Mouse (Mus musculus): Measurements from ENCODE around the gene Zfp146. TPM values are rescaled to one million over a fixed set of nuclear protein-coding genes. Genes with fewer than 3 reads are reported as not detected.
"Not testable (repeated sequence)": the region's sequence is repeated elsewhere in the genome, so short reads cannot be mapped to it uniquely, and the experiment has no call there.

Gene Zfp146
- 10 to 100 TPM; 23.5 to 27.0 TPM for total RNA-seq (2021)
- long read RNA-seq, experiment 1, result 0 reads
- long read RNA-seq, experiment 2, partial matches to known transcripts, result 0 of 1 reads
- long read RNA-seq, experiment 2, other reads (novel, unspliced or antisense), result 1 of 1 reads

GRCm38 (mm10) chr7:30169583-30170282, at the start of gene Zfp146:
Gene Zfp146 (minus strand): TSS chr7:30169750.
- intact Hi-C loops (cut with DNase I; ENCODE audit: low total_unique reads), result loop anchor here (10.0 kb wide), 1 partner anchor 75 kb away; the partner anchor contains the start of genes Gm26920, Zfp260 and Zfp566
- peak; percentile 91 for DNase-seq

- intact Hi-C loops (cut with DNase I; ENCODE audit: low total_unique reads), result no loop called here
- DNase-seq, result no peak
These were observed 47.7 kb upstream of the Zfp146 start for GRCm38 (mm10) chr7:30217277-30217676.

GRCm38 (mm10) chr7:30216723-30217151, 47.2 kb upstream of the Zfp146 start:
- DNase-seq, result peak; percentile 79
- intact Hi-C loops (cut with DNase I; ENCODE audit: low total_unique reads), result no loop called here

- no peak for DNase-seq
These were observed 46.3 kb upstream of the Zfp146 start for GRCm38 (mm10) chr7:30215875-30216274.

GRCm38 (mm10) chr7:30213881-30214280, 44.3 kb upstream of the Zfp146 start:
- intact Hi-C loops (cut with DNase I; ENCODE audit: low total_unique reads), result loop anchor here (5.0 kb wide), 1 partner anchor 37 kb away; no protein-coding TSS in a partner anchor
- DNase-seq, result no peak

More at GRCm38 (mm10) chr7:30215875-30216274, 46.3 kb upstream of the Zfp146 start:
- intact Hi-C loops (cut with DNase I; ENCODE audit: low total_unique reads), result no loop called here

GRCm38 (mm10) chr7:30211025-30211424, 41.5 kb upstream of the Zfp146 start:
- intact Hi-C loops (cut with DNase I; ENCODE audit: low total_unique reads), result loop anchor here (5.0 kb wide), 1 partner anchor 34 kb away; no protein-coding TSS in a partner anchor
- no peak for DNase-seq

GRCm38 (mm10) chr7:30206364-30206763, 36.8 kb upstream of the Zfp146 start:
- intact Hi-C loops (cut with DNase I; ENCODE audit: low total_unique reads), result loop anchor here (10.0 kb wide), 1 partner anchor 192 kb away; no protein-coding TSS in a partner anchor
- DNase-seq, result not testable (repeated sequence)

GRCm38 (mm10) chr7:30205383-30205782, 35.8 kb upstream of the Zfp146 start:
- intact Hi-C loops (cut with DNase I; ENCODE audit: low total_unique reads), result loop anchor here (10.0 kb wide), 1 partner anchor 191 kb away; no protein-coding TSS in a partner anchor
- peak; percentile 61 for DNase-seq

- intact Hi-C loops (cut with DNase I; ENCODE audit: low total_unique reads), result loop anchor here (10.0 kb wide), 1 partner anchor 190 kb away; no protein-coding TSS in a partner anchor
- no peak for DNase-seq
These were observed 34.8 kb upstream of the Zfp146 start for GRCm38 (mm10) chr7:30204380-30204779.

GRCm38 (mm10) chr7:30202895-30203690, 33.5 kb upstream of the Zfp146 start:
- peak; percentile 76 for DNase-seq
- intact Hi-C loops (cut with DNase I; ENCODE audit: low total_unique reads), result loop anchor here (10.0 kb wide), 1 partner anchor 188 kb away; no protein-coding TSS in a partner anchor

GRCm38 (mm10) chr7:30200661-30201060, 31.1 kb upstream of the Zfp146 start:
- intact Hi-C loops (cut with DNase I; ENCODE audit: low total_unique reads), result loop anchor here (10.0 kb wide), 1 partner anchor 186 kb away; no protein-coding TSS in a partner anchor
- not testable (repeated sequence) for DNase-seq

GRCm38 (mm10) chr7:30200200-30200599, 30.6 kb upstream of the Zfp146 start:
- DNase-seq, result no peak
- intact Hi-C loops (cut with DNase I; ENCODE audit: low total_unique reads), result loop anchor here (10.0 kb wide), 1 partner anchor 185 kb away; no protein-coding TSS in a partner anchor

GRCm38 (mm10) chr7:30199498-30200139, 30.1 kb upstream of the Zfp146 start:
- intact Hi-C loops (cut with DNase I; ENCODE audit: low total_unique reads), result loop anchor here (10.0 kb wide), 1 partner anchor 185 kb away; no protein-coding TSS in a partner anchor

GRCm38 (mm10) chr7:30198481-30198971, 29.0 kb upstream of the Zfp146 start, which contains the start of gene Capns1:
Gene Capns1 (minus strand): TSS chr7:30198811.
- intact Hi-C loops (cut with DNase I; ENCODE audit: low total_unique reads), result no loop called here
- DNase-seq, result peak; percentile 53

More at GRCm38 (mm10) chr7:30199498-30200139, 30.1 kb upstream of the Zfp146 start:
- DNase-seq, result no peak

- intact Hi-C loops (cut with DNase I; ENCODE audit: low total_unique reads), result no loop called here
- no peak for DNase-seq
These were observed 28.1 kb upstream of the Zfp146 start for GRCm38 (mm10) chr7:30197592-30198129.

GRCm38 (mm10) chr7:30196171-30196570, 26.6 kb upstream of the Zfp146 start:
- no peak for DNase-seq
- intact Hi-C loops (cut with DNase I; ENCODE audit: low total_unique reads), result no loop called here

GRCm38 (mm10) chr7:30195461-30195860, 25.9 kb upstream of the Zfp146 start:
- DNase-seq, result no peak
- intact Hi-C loops (cut with DNase I; ENCODE audit: low total_unique reads), result no loop called here

GRCm38 (mm10) chr7:30194884-30195283, 25.3 kb upstream of the Zfp146 start:
- intact Hi-C loops (cut with DNase I; ENCODE audit: low total_unique reads), result no loop called here
- peak; percentile 99 for DNase-seq
